Mouse (Mus musculus) C2C12 (cell line): ENCODE results near the gene Lcn12.

Experiments
- CEBPB ChIP-seq: IDR thresholded peaks from one replicate; pipeline ENCODE4 v1.6.1; 2011; ENCODE audit warnings: low read depth, mild to moderate bottlenecking, control low read depth, moderate library complexity
- CTCF ChIP-seq: IDR thresholded peaks from one replicate; pipeline ENCODE4 v1.5.1; 2011; ENCODE audit not compliant: control insufficient read depth, insufficient read depth, insufficient read length
- FOSL1 ChIP-seq: IDR thresholded peaks from one replicate; pipeline ENCODE4 v1.8.0; 2011; ENCODE audit warnings: mild to moderate bottlenecking, low read length; ENCODE audit not compliant: poor library complexity, insufficient read depth, severe bottlenecking
- MAX ChIP-seq: IDR thresholded peaks from one replicate; pipeline ENCODE4 v1.6.1; 2011; ENCODE audit warnings: mild to moderate bottlenecking, control low read depth
- MYOD1 ChIP-seq: IDR thresholded peaks from one replicate; pipeline ENCODE4 v1.6.1; 2011; ENCODE audit warnings: low read depth; ENCODE audit not compliant: control insufficient read depth, insufficient read length
- MYOG ChIP-seq: IDR thresholded peaks from one replicate; pipeline ENCODE4 v1.6.1; 2011; ENCODE audit not compliant: control insufficient read depth, insufficient read length; ENCODE audit errors: extremely low read depth
- USF1 ChIP-seq: IDR thresholded peaks from one replicate; pipeline ENCODE4 v1.6.1; 2011; ENCODE audit warnings: low read depth, mild to moderate bottlenecking, control low read depth, moderate library complexity

DNA sequence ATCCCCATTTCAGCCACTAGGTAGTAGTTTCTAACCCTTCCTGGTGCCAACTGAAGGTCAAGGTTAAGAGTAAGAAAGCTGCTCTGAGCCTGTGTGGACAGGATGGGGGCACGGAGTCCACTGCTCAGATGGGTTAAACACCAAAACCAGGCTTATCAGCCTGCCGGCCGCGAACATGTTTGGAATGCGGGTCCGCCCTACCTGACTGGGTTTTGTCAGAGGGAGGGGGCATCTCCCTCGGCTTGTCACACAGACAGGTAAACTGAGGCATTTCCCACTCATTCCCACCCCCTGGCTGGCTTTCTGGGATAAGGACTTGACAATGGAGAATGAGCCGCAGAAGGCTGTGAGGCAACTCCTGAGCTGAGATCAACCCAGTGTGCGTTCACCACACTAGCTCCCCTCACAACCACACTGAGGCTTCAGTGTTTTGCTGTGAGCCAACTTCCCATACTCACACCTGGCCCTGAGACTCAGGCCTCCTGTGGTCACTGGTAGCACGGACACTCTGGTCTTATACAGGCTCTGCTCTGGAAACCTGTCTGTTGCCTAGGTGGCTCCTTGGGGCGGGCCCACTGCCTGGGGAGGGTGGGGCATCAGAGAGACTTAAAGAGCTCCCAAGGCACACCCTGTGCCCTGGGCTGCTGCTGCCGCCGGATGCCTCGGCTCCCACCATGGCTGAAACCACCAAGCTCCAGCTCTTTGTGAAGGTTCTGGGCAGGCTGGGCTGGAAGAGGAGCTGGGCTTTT is 37.3 kb downstream of the Lcn12 start, which contains the start of gene Clic3:
- TF ChIP-seq CTCF (no peak), MYOG (no peak), MAX (no peak), MYOD1 (no peak), FOSL1 (no peak), USF1 (no peak), CEBPB (no peak)
